Mouse (Mus musculus): ENCODE measurements around the gene Col8a1.

Gene Col8a1

GRCm38 (mm10) chr16:57754526-57755125 is at the start of gene Col8a1:
Col8a1 (minus strand) TSS chr16:57754737.
- DNase-seq, result peak; percentile 10

GRCm38 (mm10) chr16:57801886-57802285 is 47.3 kb upstream of the Col8a1 start:
- DNase-seq, result no peak

GRCm38 (mm10) chr16:57796321-57796720 is 41.8 kb upstream of the Col8a1 start:
- no peak for DNase-seq

GRCm38 (mm10) chr16:57779011-57779410 is 24.5 kb upstream of the Col8a1 start:
- DNase-seq, result no peak

GRCm38 (mm10) chr16:57765615-57766014 is 11.1 kb upstream of the Col8a1 start:
- DNase-seq, result no peak

- no peak for DNase-seq
Measured at GRCm38 (mm10) chr16:57759862-57760261, 5.3 kb upstream of the Col8a1 start.

GRCm38 (mm10) chr16:57755708-57756107 is 1.2 kb upstream of the Col8a1 start:
- no peak for DNase-seq

- peak; percentile 6 for DNase-seq
Measured at GRCm38 (mm10) chr16:57755241-57755640, 704 bp upstream of the Col8a1 start.

GRCm38 (mm10) chr16:57753539-57754280 is 827 bp downstream of the Col8a1 start:
- DNase-seq, result no peak

GRCm38 (mm10) chr16:57750549-57750948 is 4.0 kb downstream of the Col8a1 start:
- no peak for DNase-seq

- no peak for DNase-seq
Measured at GRCm38 (mm10) chr16:57748093-57748492, 6.4 kb downstream of the Col8a1 start.

- DNase-seq, result no peak
Measured at GRCm38 (mm10) chr16:57747357-57748056, 7.0 kb downstream of the Col8a1 start.

GRCm38 (mm10) chr16:57740169-57740568 is 14.4 kb downstream of the Col8a1 start:
- no peak for DNase-seq

GRCm38 (mm10) chr16:57734942-57735341 is 19.6 kb downstream of the Col8a1 start:
- no peak for DNase-seq

GRCm38 (mm10) chr16:57733545-57733944 is 21.0 kb downstream of the Col8a1 start:
- no peak for DNase-seq

- no peak for DNase-seq
Measured at GRCm38 (mm10) chr16:57733139-57733538, 21.4 kb downstream of the Col8a1 start.

- no peak for DNase-seq
Measured at GRCm38 (mm10) chr16:57724978-57725377, 29.6 kb downstream of the Col8a1 start.

GRCm38 (mm10) chr16:57718982-57719381 is 35.6 kb downstream of the Col8a1 start:
- no peak for DNase-seq

GRCm38 (mm10) chr16:57698733-57699132 is 55.8 kb downstream of the Col8a1 start:
- no peak for DNase-seq

- no peak for DNase-seq
Measured at GRCm38 (mm10) chr16:57694694-57695093, 59.8 kb downstream of the Col8a1 start.

GRCm38 (mm10) chr16:57693906-57694522 is 60.5 kb downstream of the Col8a1 start:
- no peak for DNase-seq

- DNase-seq, result peak; percentile 1
Measured at GRCm38 (mm10) chr16:57685790-57686399, 68.6 kb downstream of the Col8a1 start.

GRCm38 (mm10) chr16:57672251-57672650 is 82.3 kb downstream of the Col8a1 start:
- no peak for DNase-seq
